Mouse (Mus musculus): Measurements from ENCODE around the gene Lce3a. TPM values are rescaled to one million over a fixed set of nuclear protein-coding genes. Genes with fewer than 3 reads are reported as not detected.

Gene Lce3a
- total RNA-seq (2023), result not detected in 4 replicates

DNA sequence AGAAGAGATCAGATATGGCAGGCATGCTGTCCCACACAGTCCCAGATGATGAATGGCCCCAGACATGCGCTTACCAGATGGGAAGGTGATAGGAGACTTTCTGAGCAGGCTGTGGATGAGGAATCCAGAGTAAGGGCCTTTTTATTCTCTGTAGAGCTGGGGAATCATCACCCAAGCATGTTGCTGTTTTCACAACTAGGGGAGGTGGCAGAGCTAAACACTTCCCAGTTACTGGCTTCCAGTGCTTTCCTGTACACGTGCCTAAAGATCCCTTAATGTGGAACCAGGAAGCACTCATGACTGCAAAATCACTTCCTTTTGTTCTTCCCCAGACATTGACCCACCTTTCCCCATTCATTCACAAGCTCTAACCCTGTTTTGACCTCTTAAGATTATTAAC, at the start of gene Lce3a:
Lce3a (minus strand) TSS at position 101 of the 400 bp plus-strand sequence.

GRCm38 (mm10) chr3:92966761-92967160, 40.7 kb upstream of the Lce3a start, which contains the start of gene Lce3e:
Gene Lce3e, plus strand, starts transcription at chr3:92967061.

GRCm38 (mm10) chr3:92957090-92957489, 31.1 kb upstream of the Lce3a start, which contains the start of gene Lce3d:
Gene Lce3d, plus strand, starts transcription at chr3:92957390.

DNA sequence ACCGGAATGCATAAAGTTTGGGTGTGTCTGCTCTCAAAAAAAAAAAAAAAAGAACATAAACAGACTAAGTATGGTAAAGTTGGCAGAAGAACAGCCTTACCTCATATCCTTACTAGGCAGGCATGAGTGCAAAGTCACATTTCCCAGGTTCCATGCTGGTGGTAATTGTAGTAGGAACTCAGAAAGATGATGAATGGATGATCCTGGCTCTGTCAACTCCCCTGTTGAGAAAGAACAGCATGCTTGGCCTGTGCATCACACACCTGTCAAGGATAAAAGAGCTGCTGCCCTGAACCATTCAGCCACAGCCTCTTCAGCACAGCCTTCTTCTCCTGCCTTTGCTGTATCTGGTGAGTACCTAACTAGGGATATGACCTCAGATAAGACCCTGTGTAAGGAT, 18.2 kb upstream of the Lce3a start, which contains the start of gene Lce3c:
Lce3c (plus strand) TSS at position 301 of the 400 bp plus-strand sequence.

GRCm38 (mm10) chr3:92932679-92933078, 6.6 kb upstream of the Lce3a start, which contains the start of gene Lce3b:
Gene Lce3b, plus strand, starts transcription at chr3:92932979.

Other genes starting within 250 kb of the Lce3a start
- gene Lce1c, start 247.0 kb downstream of the Lce3a start, total RNA-seq (2023), result not detected in 4 replicates
- gene Lce1d, start 239.0 kb downstream of the Lce3a start, total RNA-seq (2023), result not detected in 4 replicates
- not detected in 4 replicates for gene Lce1e, start 217.2 kb downstream of the Lce3a start, total RNA-seq (2023)
- not detected in 4 replicates for gene Lce1f, start 205.9 kb downstream of the Lce3a start, total RNA-seq (2023)
- not detected in 4 replicates for gene Gm38119, start 187.1 kb downstream of the Lce3a start, total RNA-seq (2023)
- gene Lce1g, start 173.9 kb downstream of the Lce3a start, total RNA-seq (2023), result not detected in 4 replicates
- gene Lce1h, start 161.2 kb downstream of the Lce3a start, total RNA-seq (2023), result not detected in 4 replicates
- not detected in 4 replicates for gene Lce1i, start 147.3 kb downstream of the Lce3a start, total RNA-seq (2023)
- not detected in 4 replicates for gene Lce1j, start 135.7 kb downstream of the Lce3a start, total RNA-seq (2023)
- not detected in 4 replicates for gene Lce1k, start 118.3 kb downstream of the Lce3a start, total RNA-seq (2023)
- gene Kprp, start 99.0 kb downstream of the Lce3a start, total RNA-seq (2023), result not detected in 4 replicates
- not detected in 4 replicates for gene Lce1l, start 74.9 kb downstream of the Lce3a start, total RNA-seq (2023)
- not detected in 4 replicates for gene 2310050C09Rik, start 56.0 kb downstream of the Lce3a start, total RNA-seq (2023)
- gene Lce3b, start 6.7 kb upstream of the Lce3a start, total RNA-seq (2023), result not detected in 4 replicates
- not detected in 4 replicates for gene Lce3c, start 18.3 kb upstream of the Lce3a start, total RNA-seq (2023)
- gene Lce3d, start 31.2 kb upstream of the Lce3a start, total RNA-seq (2023), result not detected in 4 replicates
- gene Lce3e, start 40.8 kb upstream of the Lce3a start, total RNA-seq (2023), result not detected in 4 replicates
- not detected in 4 replicates for gene Lce3f, start 66.0 kb upstream of the Lce3a start, total RNA-seq (2023)
- gene Crct1, start 89.5 kb upstream of the Lce3a start, total RNA-seq (2023), result not detected in 4 replicates
- gene Lce1m, start 92.8 kb upstream of the Lce3a start, total RNA-seq (2023), result not detected in 4 replicates
- not detected in 4 replicates for gene Gm4858, start 142.6 kb upstream of the Lce3a start, total RNA-seq (2023)
- gene Crnn, start 218.6 kb upstream of the Lce3a start, total RNA-seq (2023), result not detected in 4 replicates

All from B cell, adult 62 days (primary cell).